Mouse (Mus musculus) forebrain, embryonic 12.5 days (tissue): ENCODE results near the gene Tspyl1. TPM values are rescaled to one million over a fixed set of nuclear protein-coding genes. Genes with fewer than 3 reads are reported as not detected.

ENCODE experiments used
- ATAC-seq: fragments of 200-750 bp; cut with Nextera tagmentation; 2 replicates; pipeline ENCODE4 v1.8.0; 2017; ENCODE audit warnings: moderate TSS enrichment; ENCODE audit not compliant: low FRiP score
- H3K27ac ChIP-seq: fragments of 300-500 bp; sonication (generic); 2 replicates; pipeline ENCODE4 v1.5.1; 2016; ENCODE audit warnings: mild to moderate bottlenecking
- H3K27me3 ChIP-seq: fragments of 300-500 bp; sonication (generic); 2 replicates; pipeline ENCODE4 v1.6.1; 2016; ENCODE audit warnings: mild to moderate bottlenecking
- H3K36me3 ChIP-seq: fragments of 300-500 bp; sonication (generic); replicated peaks from 2 replicates; pipeline ENCODE4 v1.6.1; 2016; ENCODE audit warnings: mild to moderate bottlenecking
- H3K4me1 ChIP-seq: fragments of 300-500 bp; sonication (generic); 2 replicates; pipeline ENCODE4 v1.6.1; 2016
- H3K4me2 ChIP-seq: fragments of 300-500 bp; sonication (generic); 2 replicates; pipeline ENCODE4 v1.6.1; 2016; ENCODE audit warnings: mild to moderate bottlenecking, moderate library complexity
- H3K4me3 ChIP-seq: fragments of 300-500 bp; sonication (generic); replicated peaks from 2 replicates; pipeline ENCODE4 v1.5.1; 2016; ENCODE audit warnings: mild to moderate bottlenecking
- H3K9ac ChIP-seq: fragments of 300-500 bp; sonication (generic); 2 replicates; pipeline ENCODE4 v1.6.1; 2016; ENCODE audit warnings: mild to moderate bottlenecking
- H3K9me3 ChIP-seq: fragments of 300-500 bp; sonication (generic); 2 replicates; pipeline ENCODE4 v1.6.1; 2016
- WGBS: fragments of 180-500 bp; shearing (Covaris S2); methylation state at CpG from one replicate; pipeline ENCODE4 v1.1.7; 2016; 5-methylcytosine and 5-hydroxymethylcytosine counted together
- polyA plus RNA-seq: library from polyadenylated mRNA; unstranded; fragments of >200 nt; fragmentation: Nextera tagmentation; extraction: Ambion mirVana; gene quantifications from 2 replicates; pipeline ENCODE4 v1.2.1, GENCODE M21; 2016

The Tspyl1 gene
- polyA plus RNA-seq, 1 experiment from 2014 or later, result 98.6 TPM

- 76% methylated on average over 5 of the region's 5 CpGs for whole genome bisulfite sequencing
- ATAC-seq, result no peak
- H3K9ac ChIP-seq, result no peak overlapping the region
- no peaks in the 10 kb centered on the region for H3K27me3 ChIP-seq
- no peak overlapping the region for H3K4me2 ChIP-seq
- no peaks in the 10 kb centered on the region for H3K9me3 ChIP-seq
- H3K27ac ChIP-seq, result no peak overlapping the region
- no peaks in the 10 kb centered on the region for H3K4me1 ChIP-seq
- no peaks in the 10 kb centered on the region for H3K36me3 ChIP-seq
- H3K4me3 ChIP-seq, result no peak overlapping the region
Measured at GRCm38 (mm10) chr10:34267312-34268070, 14.5 kb upstream of the Tspyl1 start.

GRCm38 (mm10) chr10:34271681-34272080, 10.3 kb upstream of the Tspyl1 start:
- Histone ChIP-seq H3K36me3 (no peaks in the 10 kb centered on the region), H3K9ac (no peak overlapping the region), H3K4me3 (no peak overlapping the region), H3K27ac (no peak overlapping the region), H3K9me3 (no peaks in the 10 kb centered on the region), H3K4me1 (no peaks in the 10 kb centered on the region), H3K27me3 (no peaks in the 10 kb centered on the region), H3K4me2 (no peak overlapping the region)
- ATAC-seq, result no peak
- WGBS, result 60% methylated on average over 7 of the region's 7 CpGs

- WGBS, result 29% methylated on average over 13 of the region's 13 CpGs
Measured at GRCm38 (mm10) chr10:34280591-34281175, 1.3 kb upstream of the Tspyl1 start.

GRCm38 (mm10) chr10:34281211-34281961, 604 bp upstream of the Tspyl1 start:
- Histone ChIP-seq H3K27me3 (no peaks in the 10 kb centered on the region), H3K36me3 (no peaks in the 10 kb centered on the region; the same call in 1 of the 2 replicates), H3K4me2 (peak overlapping the region; percentile 68), H3K4me1 (peaks cover 15% of the 10 kb centered on the region), H3K9ac (peak overlapping the region; percentile 88), H3K9me3 (no peaks in the 10 kb centered on the region), H3K27ac (peak overlapping the region; percentile 90), H3K4me3 (peak overlapping the region; percentile 81)
- ATAC-seq, result peak; percentile 5; the same call in 1 of the 2 replicates
- WGBS, result 20% methylated on average over 14 of the region's 14 CpGs

More at GRCm38 (mm10) chr10:34280591-34281175, 1.3 kb upstream of the Tspyl1 start:
- no peaks in the 10 kb centered on the region; the same call in 1 of the 2 replicates for H3K36me3 ChIP-seq
- H3K9ac ChIP-seq, result no peak overlapping the region
- no peak overlapping the region for H3K27ac ChIP-seq
- peak; percentile 5; the same call in 1 of the 2 replicates for ATAC-seq
- H3K9me3 ChIP-seq, result no peaks in the 10 kb centered on the region
- no peaks in the 10 kb centered on the region for H3K27me3 ChIP-seq
- H3K4me1 ChIP-seq, result peaks cover 15% of the 10 kb centered on the region
- peak overlapping the region; percentile 42 for H3K4me2 ChIP-seq
- H3K4me3 ChIP-seq, result 0 out of 2 replicates have a peak overlapping the region, but pooled peaks have one; percentile 11

- peak overlapping the region; percentile 90 for H3K27ac ChIP-seq
- ATAC-seq, result peak; percentile 24
- 6% methylated on average over 47 of the region's 47 CpGs for WGBS
Measured at GRCm38 (mm10) chr10:34282420-34283238, 639 bp downstream of the Tspyl1 start.

GRCm38 (mm10) chr10:34296911-34297298, 14.9 kb downstream of the Tspyl1 start:
- H3K27ac ChIP-seq, result peak overlapping the region; percentile 76
- H3K4me2 ChIP-seq, result peak overlapping the region; percentile 60
- H3K9me3 ChIP-seq, result no peaks in the 10 kb centered on the region
- H3K4me1 ChIP-seq, result peaks cover 40% of the 10 kb centered on the region
- peak overlapping the region; percentile 71 for H3K4me3 ChIP-seq
- WGBS, result 3% methylated on average over 13 of the region's 13 CpGs
- no peaks in the 10 kb centered on the region for H3K27me3 ChIP-seq
- H3K9ac ChIP-seq, result peak overlapping the region; percentile 56
- peak; percentile 34 for ATAC-seq
- H3K36me3 ChIP-seq, result no peaks in the 10 kb centered on the region

More at GRCm38 (mm10) chr10:34282420-34283238, 639 bp downstream of the Tspyl1 start:
- H3K36me3 ChIP-seq, result peaks cover 7% of the 10 kb centered on the region
- peak overlapping the region; percentile 88 for H3K9ac ChIP-seq
- H3K9me3 ChIP-seq, result no peaks in the 10 kb centered on the region
- peak overlapping the region; percentile 68 for H3K4me2 ChIP-seq
- peak overlapping the region; percentile 81 for H3K4me3 ChIP-seq
- no peaks in the 10 kb centered on the region for H3K27me3 ChIP-seq
- peaks cover 15% of the 10 kb centered on the region for H3K4me1 ChIP-seq

- ATAC-seq, result peak; percentile 99
- Histone ChIP-seq H3K36me3 (no peaks in the 10 kb centered on the region), H3K9ac (peak within 1 kb of the TSS; percentile 84), H3K4me2 (peak within 1 kb of the TSS; percentile 79), H3K27me3 (no peaks in the 10 kb centered on the region), H3K9me3 (no peaks in the 10 kb centered on the region), H3K4me3 (peak within 1 kb of the TSS; percentile 71), H3K4me1 (peaks cover 40% of the 10 kb centered on the region), H3K27ac (peak within 1 kb of the TSS; percentile 95)
- under 1% methylated on average over 38 of the region's 38 CpGs for WGBS
Measured at GRCm38 (mm10) chr10:34297299-34297979, 15.4 kb downstream of the Tspyl1 start, which contains the start of gene Tspyl4. Gene Tspyl4 (plus strand): TSS chr10:34297442.

GRCm38 (mm10) chr10:34297980-34298753, 16.2 kb downstream of the Tspyl1 start:
- H3K27me3 ChIP-seq, result no peaks in the 10 kb centered on the region
- H3K4me1 ChIP-seq, result peaks cover 40% of the 10 kb centered on the region
- H3K36me3 ChIP-seq, result no peaks in the 10 kb centered on the region
- H3K9me3 ChIP-seq, result no peaks in the 10 kb centered on the region
- peak overlapping the region; percentile 95 for H3K27ac ChIP-seq
- H3K9ac ChIP-seq, result peak overlapping the region; percentile 84
- H3K4me3 ChIP-seq, result peak overlapping the region; percentile 71
- H3K4me2 ChIP-seq, result peak overlapping the region; percentile 79
- 48% methylated on average over 25 of the region's 25 CpGs for WGBS
- no peak for ATAC-seq

- Histone ChIP-seq H3K4me2 (peak overlapping the region; percentile 79), H3K9me3 (no peaks in the 10 kb centered on the region), H3K4me1 (peaks cover 40% of the 10 kb centered on the region), H3K4me3 (peak overlapping the region; percentile 71), H3K27ac (peak overlapping the region; percentile 70; the same call in 1 of the 2 replicates), H3K36me3 (no peaks in the 10 kb centered on the region), H3K27me3 (no peaks in the 10 kb centered on the region), H3K9ac (peak overlapping the region; percentile 59)
- 7% methylated on average over 5 of the region's 5 CpGs for WGBS
- no peak for ATAC-seq
Measured at GRCm38 (mm10) chr10:34300368-34300767, 18.4 kb downstream of the Tspyl1 start.

- no peaks in the 10 kb centered on the region for H3K4me1 ChIP-seq
- H3K9me3 ChIP-seq, result no peaks in the 10 kb centered on the region
- no peak for ATAC-seq
- H3K36me3 ChIP-seq, result no peaks in the 10 kb centered on the region
- no peak overlapping the region for H3K4me3 ChIP-seq
- H3K9ac ChIP-seq, result no peak overlapping the region
- no peak overlapping the region for H3K4me2 ChIP-seq
- no peak overlapping the region for H3K27ac ChIP-seq
- no peaks in the 10 kb centered on the region for H3K27me3 ChIP-seq
Measured at GRCm38 (mm10) chr10:34307070-34307469, 25.1 kb downstream of the Tspyl1 start.
